Mouse (Mus musculus) liver, embryonic 11.5 days (tissue): Measurements from ENCODE around the gene 1500009L16Rik. TPM values are rescaled to one million over a fixed set of nuclear protein-coding genes. Genes with fewer than 3 reads are reported as not detected.

ENCODE experiments used
- ATAC-seq: fragments of 200-750 bp; cut with Nextera tagmentation; replicated peaks from 2 replicates; pipeline ENCODE4 v1.8.0; 2017; ENCODE audit warnings: moderate number of reproducible peaks, mild to moderate bottlenecking, moderate TSS enrichment, moderate library complexity; ENCODE audit not compliant: low FRiP score
- DNase-seq: peaks from one replicate; pipeline ENCODE4 v3.0.0-alpha.2; 2017; ENCODE audit warnings: low spot score
- H3K27ac ChIP-seq: fragments of 300-500 bp; sonication (generic); 2 replicates; pipeline ENCODE4 v1.5.1; 2014; ENCODE audit warnings: mild to moderate bottlenecking, low read depth, low read length, control low read depth
- H3K27me3 ChIP-seq: fragments of 300-500 bp; sonication (generic); replicated peaks from 2 replicates; pipeline ENCODE4 v1.6.1; 2014; ENCODE audit warnings: low read length, mixed read lengths; ENCODE audit not compliant: control insufficient read depth, insufficient read depth
- H3K36me3 ChIP-seq: fragments of 300-500 bp; sonication (generic); 2 replicates; pipeline ENCODE4 v1.6.1; 2014; ENCODE audit warnings: mild to moderate bottlenecking, low read length, moderate library complexity, mixed read lengths; ENCODE audit not compliant: control insufficient read depth, insufficient read depth
- H3K4me1 ChIP-seq: fragments of 300-500 bp; sonication (generic); replicated peaks from 2 replicates; pipeline ENCODE4 v1.6.1; 2014; ENCODE audit warnings: low read length, mixed read lengths; ENCODE audit not compliant: control insufficient read depth, insufficient read depth
- H3K4me2 ChIP-seq: fragments of 300-500 bp; sonication (generic); 2 replicates; pipeline ENCODE4 v1.6.1; 2014; ENCODE audit warnings: mild to moderate bottlenecking, control low read depth, moderate library complexity
- H3K4me3 ChIP-seq: fragments of 300-500 bp; sonication (generic); 2 replicates; pipeline ENCODE4 v1.5.1; 2014; ENCODE audit warnings: low read depth, low read length, control low read depth
- H3K9ac ChIP-seq: fragments of 300-500 bp; sonication (generic); 2 replicates; pipeline ENCODE4 v1.6.1; 2014; ENCODE audit warnings: low read depth, low read length, control low read depth
- H3K9me3 ChIP-seq: fragments of 300-500 bp; sonication (generic); 2 replicates; pipeline ENCODE4 v1.6.1; 2016; ENCODE audit warnings: low read length, inconsistent platforms, mixed read lengths; ENCODE audit not compliant: control insufficient read depth
- WGBS: fragments of 180-500 bp; shearing (Covaris S2); extraction: QIAGEN DNeasy Blood & Tissue Kit; methylation state at CpG from one replicate; pipeline ENCODE4 v1.1.7; 2014; 5-methylcytosine and 5-hydroxymethylcytosine counted together
- polyA plus RNA-seq: library from polyadenylated mRNA; unstranded; fragments of >200 nt; fragmentation: Nextera tagmentation; extraction: Ambion mirVana; gene quantifications from 2 replicates; pipeline ENCODE4 v1.2.1, GENCODE M21; 2014

The 1500009L16Rik gene
- polyA plus RNA-seq, 1 experiment from 2014 or later = 7.8 TPM

GRCm38 (mm10) chr10:83718855-83719474, 3.7 kb upstream of the 1500009L16Rik start:
- DNase-seq (no peak), ATAC-seq (no peak)
- Histone ChIP-seq H3K4me3 (no peak overlapping the region), H3K4me2 (no peak overlapping the region), H3K4me1 (peaks cover 3% of the 10 kb centered on the region; the same call in 1 of the 2 replicates), H3K27ac (no peak overlapping the region), H3K27me3 (peaks cover 20% of the 10 kb centered on the region), H3K36me3 (no peaks in the 10 kb centered on the region), H3K9me3 (no peaks in the 10 kb centered on the region), H3K9ac (no peak overlapping the region)
- WGBS = 67% methylated on average over 12 of the region's 12 CpGs

- ATAC-seq (0 out of 2 replicates have a peak, but pooled peaks have one; percentile 14), DNase-seq (peak; percentile 39)
- Histone ChIP-seq H3K9me3 (no peaks in the 10 kb centered on the region), H3K4me3 (peak overlapping the region; percentile 52), H3K27me3 (peaks cover 21% of the 10 kb centered on the region), H3K36me3 (0 out of 2 replicates have a peak, but pooled peaks cover 2% of the 10 kb centered on the region), H3K9ac (0 out of 2 replicates have a peak overlapping the region, but pooled peaks have one; percentile 4), H3K4me2 (peak overlapping the region; percentile 64), H3K27ac (no peak overlapping the region), H3K4me1 (peaks cover 3% of the 10 kb centered on the region; the same call in 1 of the 2 replicates)
- under 1% methylated on average over 22 of the region's 23 CpGs for WGBS
These were observed 390 bp downstream of the 1500009L16Rik start for GRCm38 (mm10) chr10:83723055-83723454.

DNA sequence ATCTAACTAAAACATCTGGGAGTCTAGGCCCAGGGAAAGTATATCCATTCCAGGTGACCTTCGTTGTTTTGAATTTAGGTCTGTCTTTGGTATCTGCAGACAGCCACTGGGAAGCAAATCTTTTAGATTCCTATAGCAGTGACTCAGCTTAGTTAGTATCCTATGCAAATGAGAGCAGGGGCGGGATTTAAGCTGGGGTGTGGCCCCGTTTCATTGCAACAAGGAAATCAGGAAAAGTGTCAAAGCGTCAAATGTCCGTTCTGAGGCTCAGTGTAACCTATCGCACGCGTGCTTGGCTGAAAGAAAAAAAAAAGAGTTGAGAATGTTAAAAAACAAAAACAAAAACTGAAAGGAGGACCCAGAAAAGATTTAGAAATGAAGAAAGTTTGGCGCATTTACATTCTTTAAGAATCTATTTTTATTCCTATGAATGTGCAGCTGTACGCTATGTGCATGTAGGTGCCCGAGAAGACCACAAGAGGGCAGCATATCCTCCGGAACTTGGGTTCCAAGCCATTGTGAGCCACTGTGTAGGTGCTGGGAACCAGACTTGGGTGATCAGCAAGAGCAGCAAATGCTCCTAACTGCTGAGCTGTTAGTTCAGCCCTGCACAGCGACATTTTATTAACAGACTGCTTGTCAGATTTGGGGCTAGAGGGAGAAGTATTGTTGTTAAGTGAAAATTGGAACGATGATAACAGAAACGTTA, 1.8 kb downstream of the 1500009L16Rik start:
- H3K4me2 ChIP-seq = no peak overlapping the region

GRCm38 (mm10) chr10:83726164-83726563, 3.5 kb downstream of the 1500009L16Rik start:
- no peak for ATAC-seq
- no peak overlapping the region for H3K4me2 ChIP-seq
- H3K9ac ChIP-seq = no peak overlapping the region
- 76% methylated on average over 11 of the region's 11 CpGs for WGBS
- H3K27me3 ChIP-seq = peaks cover 21% of the 10 kb centered on the region
- H3K9me3 ChIP-seq = no peaks in the 10 kb centered on the region
- no peak overlapping the region for H3K4me3 ChIP-seq
- no peak overlapping the region for H3K27ac ChIP-seq
- no peak for DNase-seq
- 0 out of 2 replicates have a peak, but pooled peaks cover 2% of the 10 kb centered on the region for H3K36me3 ChIP-seq
- peaks cover 3% of the 10 kb centered on the region; the same call in 1 of the 2 replicates for H3K4me1 ChIP-seq

More for the DNA sequence above, 1.8 kb downstream of the 1500009L16Rik start:
- Histone ChIP-seq H3K27ac (no peak overlapping the region), H3K4me1 (peaks cover 3% of the 10 kb centered on the region; the same call in 1 of the 2 replicates), H3K36me3 (0 out of 2 replicates have a peak, but pooled peaks cover 2% of the 10 kb centered on the region), H3K9ac (no peak overlapping the region), H3K27me3 (peaks cover 21% of the 10 kb centered on the region), H3K4me3 (no peak overlapping the region), H3K9me3 (no peaks in the 10 kb centered on the region)
- no peak for ATAC-seq
- no peak for DNase-seq
- WGBS = 79% methylated on average over 15 of the region's 15 CpGs

- WGBS = 77% methylated on average over 5 of the region's 5 CpGs
- Histone ChIP-seq H3K4me1 (peaks cover 3% of the 10 kb centered on the region; the same call in 1 of the 2 replicates), H3K4me3 (no peak overlapping the region), H3K27ac (no peak overlapping the region), H3K27me3 (peaks cover 12% of the 10 kb centered on the region), H3K9ac (no peak overlapping the region), H3K4me2 (no peak overlapping the region), H3K9me3 (no peaks in the 10 kb centered on the region), H3K36me3 (0 out of 2 replicates have a peak, but pooled peaks cover 2% of the 10 kb centered on the region)
- no peak for ATAC-seq
- DNase-seq = no peak
These were observed 5.2 kb downstream of the 1500009L16Rik start for GRCm38 (mm10) chr10:83727846-83728245.

DNA sequence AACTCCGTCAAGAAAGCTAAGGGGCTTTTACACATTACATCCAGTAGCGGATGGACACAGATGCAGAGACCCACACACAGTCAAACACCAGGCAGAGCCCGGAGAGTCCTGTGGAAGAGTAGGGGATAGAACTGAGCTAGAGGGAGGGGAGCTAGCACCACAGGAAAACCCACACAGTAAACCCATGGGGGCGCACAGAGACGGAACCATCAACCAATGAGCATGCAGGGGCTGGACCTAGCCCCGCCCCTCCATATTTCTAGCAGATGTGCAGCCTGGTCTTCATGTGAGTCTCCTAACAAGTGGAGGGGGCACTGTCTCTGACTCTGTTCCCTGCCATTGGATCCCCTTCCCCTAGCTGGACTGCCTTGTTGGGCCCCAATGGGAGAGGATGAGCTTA, 5.9 kb downstream of the 1500009L16Rik start:
- ATAC-seq (no peak), DNase-seq (no peak)
- Histone ChIP-seq H3K4me3 (no peak overlapping the region), H3K9ac (no peak overlapping the region), H3K36me3 (0 out of 2 replicates have a peak, but pooled peaks cover 2% of the 10 kb centered on the region), H3K27ac (no peak overlapping the region), H3K9me3 (no peaks in the 10 kb centered on the region), H3K27me3 (peaks cover 5% of the 10 kb centered on the region), H3K4me1 (no peaks in the 10 kb centered on the region; the same call in 1 of the 2 replicates), H3K4me2 (no peak overlapping the region)
- 67% methylated on average over 6 of the region's 6 CpGs for WGBS

DNA sequence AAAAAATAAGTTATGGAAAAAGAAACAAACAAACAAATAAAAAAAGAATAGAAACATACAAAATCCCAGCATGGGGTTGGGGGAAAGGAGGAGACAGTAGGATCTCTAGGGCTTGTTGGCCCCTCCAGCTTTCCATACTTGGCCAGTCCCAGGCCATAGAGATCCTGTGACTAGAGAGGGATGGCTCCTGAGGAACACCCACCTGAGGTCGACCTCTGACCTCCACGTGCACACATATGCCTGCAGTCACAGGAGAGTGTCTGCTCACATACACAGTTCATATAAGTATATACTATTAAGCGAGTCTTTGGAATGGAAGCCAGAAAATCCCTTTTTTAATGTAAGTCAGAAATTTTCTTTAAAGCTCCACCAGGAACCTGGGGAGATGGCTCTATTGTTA, 6.4 kb downstream of the 1500009L16Rik start:
- H3K4me1 ChIP-seq = no peaks in the 10 kb centered on the region
- 0 out of 2 replicates have a peak, but pooled peaks cover 2% of the 10 kb centered on the region for H3K36me3 ChIP-seq
- WGBS = 73% methylated on average over 3 of the region's 3 CpGs
- ATAC-seq (no peak), DNase-seq (no peak)
- no peak overlapping the region for H3K27ac ChIP-seq
- no peak overlapping the region for H3K4me2 ChIP-seq
- no peak overlapping the region for H3K4me3 ChIP-seq
- no peaks in the 10 kb centered on the region for H3K9me3 ChIP-seq
- H3K27me3 ChIP-seq = no peaks in the 10 kb centered on the region
- no peak overlapping the region for H3K9ac ChIP-seq

- H3K9me3 ChIP-seq = no peaks in the 10 kb centered on the region
- no peak overlapping the region for H3K4me2 ChIP-seq
- ATAC-seq = 0 out of 2 replicates have a peak, but pooled peaks have one; percentile 29
- H3K4me1 ChIP-seq = no peaks in the 10 kb centered on the region
- no peak overlapping the region for H3K9ac ChIP-seq
- peak; percentile 76 for DNase-seq
- 0 out of 2 replicates have a peak, but pooled peaks cover 2% of the 10 kb centered on the region for H3K36me3 ChIP-seq
- no peak overlapping the region for H3K27ac ChIP-seq
- H3K4me3 ChIP-seq = no peak overlapping the region
- 27% methylated on average over 7 of the region's 7 CpGs for WGBS
- H3K27me3 ChIP-seq = no peaks in the 10 kb centered on the region
These were observed 6.8 kb downstream of the 1500009L16Rik start for GRCm38 (mm10) chr10:83729492-83729891.
